Mouse (Mus musculus): ENCODE measurements around the gene Tnpo3.

The Tnpo3 gene

GRCm38 (mm10) chr6:29609111-29610019, at the start of gene Tnpo3:
Gene Tnpo3, minus strand, starts transcription at chr6:29609887.
- DNase-seq = peak; percentile 96 to 97

DNA sequence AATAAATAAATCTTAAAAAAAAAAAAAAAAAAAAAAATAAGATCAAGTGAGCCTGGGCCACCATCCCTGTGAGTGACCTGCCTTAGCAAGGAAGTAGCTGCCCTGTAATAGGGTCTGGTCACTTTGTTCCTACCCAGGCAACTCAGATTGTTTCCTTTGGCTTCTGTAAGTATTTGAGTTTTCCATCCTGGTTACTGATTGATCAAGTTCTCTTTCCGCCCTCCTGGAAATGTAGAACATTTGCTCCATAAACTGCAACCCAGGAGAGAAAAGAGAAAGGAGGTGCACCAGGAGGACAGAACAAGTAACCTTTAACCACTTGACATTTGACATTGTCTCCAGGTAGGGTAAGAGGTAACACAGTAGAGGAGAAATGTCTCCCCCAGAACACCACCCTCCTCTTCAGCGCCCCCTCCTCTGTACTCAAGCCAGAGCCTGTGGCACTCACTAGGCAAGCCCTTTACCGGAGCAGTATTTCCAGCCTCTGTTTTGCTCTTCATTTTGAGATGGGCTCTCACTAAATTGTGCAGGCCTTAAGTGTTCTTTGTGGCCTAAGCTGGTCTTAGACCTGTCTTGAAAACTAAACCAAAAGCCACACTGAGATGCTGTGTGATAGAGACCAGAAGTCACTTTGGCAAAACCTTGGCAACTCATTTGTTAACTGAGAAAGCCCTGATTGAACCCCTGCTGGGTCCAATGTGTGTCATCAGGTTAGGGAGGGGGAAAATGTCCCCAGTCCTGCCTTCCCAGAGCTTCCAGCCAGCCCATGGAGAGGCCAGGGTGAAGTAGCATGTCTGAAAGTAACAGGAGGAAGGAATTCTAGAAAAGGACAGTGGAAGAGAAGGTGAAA, 49.2 kb upstream of the Tnpo3 start:
- no peak for DNase-seq

DNA sequence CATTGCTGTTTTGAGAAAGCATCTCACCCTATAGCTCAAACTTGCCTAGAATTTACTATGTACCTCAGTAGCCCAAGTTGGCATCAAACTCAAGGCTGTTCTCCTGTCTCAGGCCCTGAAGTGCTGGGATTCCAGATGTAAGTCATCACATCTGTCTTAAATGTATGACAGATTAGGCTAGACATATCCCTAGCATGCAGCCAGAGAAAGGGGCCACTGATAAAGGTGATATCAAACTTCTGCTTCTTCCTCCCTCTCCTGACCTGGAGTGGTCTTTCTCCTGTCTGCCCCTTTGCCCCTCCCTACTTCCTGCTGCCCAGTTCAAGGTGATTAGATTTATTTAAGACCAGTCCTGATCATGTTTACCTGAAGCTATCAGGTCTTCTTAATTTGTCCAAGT, 43.6 kb upstream of the Tnpo3 start:
- no peak for DNase-seq

DNA sequence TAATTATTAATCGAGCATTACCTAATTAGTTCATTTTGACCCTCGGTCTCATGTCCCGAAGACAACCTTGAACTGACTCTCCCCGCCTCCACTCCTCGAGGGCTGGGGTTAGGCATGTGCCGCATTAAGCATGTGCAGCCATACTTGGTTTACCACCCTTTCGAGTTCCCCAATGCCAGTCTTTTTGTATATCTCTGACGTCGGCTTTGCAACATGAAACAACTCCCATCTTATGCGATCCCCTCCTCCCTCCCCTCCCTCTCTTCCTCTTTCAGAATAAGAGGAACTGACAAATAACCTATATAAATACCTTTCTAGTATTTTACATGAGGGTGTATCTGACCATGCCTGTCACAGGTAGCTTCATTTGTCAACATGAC, 40.5 kb upstream of the Tnpo3 start:
- peak; percentile 32 to 37 for DNase-seq

DNA sequence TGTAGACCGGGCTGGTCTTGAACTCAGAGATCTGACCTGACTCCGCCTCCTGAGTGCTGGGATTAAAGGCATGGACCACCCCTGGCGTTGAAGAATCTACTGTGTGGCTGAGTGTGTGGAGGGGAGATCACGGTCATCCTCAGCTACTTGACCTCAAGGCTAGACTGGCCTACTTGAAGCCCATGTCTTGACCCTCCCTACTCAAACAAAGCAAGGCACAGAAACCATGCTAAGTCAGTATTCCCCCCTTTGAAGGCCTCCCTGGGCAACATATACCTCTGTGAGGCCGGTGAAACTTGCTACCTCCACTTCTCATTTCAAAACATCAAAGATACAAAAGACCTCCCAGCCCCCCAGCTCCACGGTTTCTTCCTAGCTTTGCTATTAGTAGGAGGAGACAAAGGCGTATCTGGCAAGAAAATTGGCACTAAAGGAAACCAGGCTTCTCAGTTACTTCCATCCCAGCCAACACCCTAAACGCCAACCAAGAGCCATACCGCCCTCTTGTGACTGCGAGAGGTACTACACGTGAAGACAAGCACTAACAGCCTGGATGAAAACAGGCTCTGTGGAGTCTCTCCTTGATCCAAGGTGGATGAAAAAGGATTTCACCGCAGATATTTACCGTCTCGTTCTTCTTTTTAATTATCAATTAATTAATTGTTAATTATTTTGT, 39.9 kb upstream of the Tnpo3 start:
- DNase-seq = peak; percentile 89 to 90

DNA sequence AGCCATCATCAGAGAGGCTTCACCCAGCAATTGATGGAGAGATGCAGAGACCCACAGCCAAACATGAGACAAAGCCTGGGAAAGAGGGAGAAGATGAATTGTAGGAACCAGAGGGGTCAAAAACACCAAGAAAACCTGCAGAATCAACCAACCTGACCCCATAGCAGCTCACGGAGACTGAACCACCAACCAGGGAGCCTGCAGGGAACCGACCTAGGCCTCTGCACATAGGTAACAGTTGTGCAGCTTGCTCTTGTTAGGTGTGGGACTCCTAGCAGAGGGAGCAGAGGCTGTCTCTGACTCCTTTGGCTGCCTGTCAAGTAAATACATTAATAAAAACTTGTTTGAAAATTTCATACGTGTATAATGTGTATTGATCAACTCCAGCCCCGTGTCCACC, 32.1 kb upstream of the Tnpo3 start:
- no peak for DNase-seq

DNA sequence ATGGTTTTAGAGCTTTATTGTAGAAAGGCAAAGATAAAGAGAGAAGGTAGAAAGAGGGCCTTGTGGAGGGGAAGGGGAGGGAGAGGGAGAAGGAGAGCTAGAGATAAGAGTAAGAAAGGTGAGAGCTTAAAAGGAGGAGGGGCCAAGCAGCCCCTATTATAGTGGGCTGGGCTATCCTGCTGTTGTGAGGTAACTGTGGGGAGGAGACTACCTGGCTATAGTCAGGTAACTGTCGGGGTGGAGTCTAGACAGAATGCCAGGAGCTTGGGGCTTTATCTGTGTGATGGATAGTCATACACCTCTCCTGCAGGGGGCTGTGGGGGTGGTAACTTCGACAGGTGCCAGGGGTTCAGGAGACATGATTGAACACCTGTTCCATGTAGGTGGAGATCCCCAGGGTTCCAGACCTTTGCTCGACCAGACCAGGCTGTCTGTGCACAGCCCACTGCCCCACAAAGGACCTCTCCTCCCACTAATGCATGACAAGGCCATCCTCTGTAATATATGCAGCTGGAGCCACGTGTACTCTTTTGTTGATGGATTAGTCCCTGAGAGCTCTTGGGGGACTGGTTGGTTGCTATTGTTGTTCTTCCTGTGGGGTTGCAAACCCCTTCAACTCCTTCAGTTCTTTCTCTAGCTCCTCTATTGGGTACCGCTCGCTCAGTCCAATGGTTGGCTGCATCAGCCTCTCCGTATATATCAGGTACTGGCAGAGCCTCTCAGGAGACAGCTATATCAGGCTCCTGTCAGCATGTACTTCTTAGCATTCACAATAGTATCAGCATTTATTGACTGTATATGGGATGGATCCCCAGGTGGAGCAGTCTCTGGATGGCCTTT, 30.1 kb upstream of the Tnpo3 start:
- DNase-seq = no peak

GRCm38 (mm10) chr6:29638844-29639460, 29.3 kb upstream of the Tnpo3 start:
- no peak for DNase-seq

DNA sequence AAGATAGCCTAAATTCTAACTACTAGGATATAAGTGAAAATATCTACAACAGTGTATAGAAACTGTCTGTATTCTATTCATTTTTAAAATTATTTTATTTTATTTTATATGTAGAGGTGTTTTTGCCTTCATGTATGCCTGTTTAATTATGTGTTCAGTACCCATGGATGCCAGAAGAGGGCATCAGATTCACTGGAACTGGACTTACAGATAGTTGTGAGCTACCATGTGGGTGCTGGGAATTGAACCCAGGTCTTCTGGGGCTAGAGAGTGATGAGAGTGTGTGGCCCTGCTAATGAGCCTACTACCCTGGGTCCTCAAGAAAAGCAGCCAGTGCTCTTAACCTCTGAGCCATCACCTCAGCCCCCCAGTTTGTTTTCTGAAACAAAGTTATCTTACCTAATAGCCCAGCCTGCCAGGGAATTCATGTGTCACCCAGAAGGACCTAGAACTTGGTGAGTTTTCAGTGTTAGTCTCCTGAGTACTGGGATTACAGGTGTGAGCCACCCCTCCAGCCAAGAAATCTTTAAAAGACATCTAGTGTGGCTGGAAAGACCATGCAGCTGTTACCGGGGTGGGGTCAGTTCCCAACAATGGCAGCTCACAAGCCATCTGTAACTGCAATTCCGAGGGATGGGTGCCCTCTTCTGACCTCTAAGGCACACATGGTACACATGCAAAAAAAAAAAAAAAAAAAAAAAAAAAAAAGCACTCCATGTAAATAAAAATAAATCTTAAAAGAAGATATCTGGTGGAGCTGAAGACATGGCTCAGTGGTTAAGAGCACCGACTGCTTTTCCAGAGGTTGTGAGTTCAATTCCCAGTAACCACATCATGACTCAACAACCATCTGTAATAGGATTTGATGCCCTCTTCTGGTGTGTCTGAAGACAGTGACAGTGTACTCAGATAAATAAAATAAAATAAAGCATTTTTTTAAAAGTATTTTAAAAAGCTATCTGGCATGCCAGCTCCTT, 28.0 kb upstream of the Tnpo3 start:
- DNase-seq = no peak

GRCm38 (mm10) chr6:29636322-29637092, 26.8 kb upstream of the Tnpo3 start:
- DNase-seq = no peak

DNA sequence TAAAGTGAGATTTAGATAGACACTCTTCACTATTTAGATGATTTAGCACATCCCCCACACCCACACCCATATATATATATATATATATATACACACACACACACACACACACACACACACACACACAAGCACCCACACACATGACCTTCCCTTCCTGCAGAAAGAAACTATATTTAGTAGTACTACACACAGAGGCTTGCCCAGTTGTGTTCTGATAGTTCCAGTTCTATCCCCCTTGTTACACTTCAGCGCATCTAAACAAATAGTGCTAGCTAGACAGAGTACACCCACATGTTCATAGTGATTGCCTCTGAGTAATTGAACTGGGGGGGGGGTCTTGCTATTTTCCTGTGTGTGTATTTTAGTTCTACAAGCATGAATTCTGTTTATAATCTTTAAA, 24.9 kb upstream of the Tnpo3 start:
- DNase-seq = no peak

DNA sequence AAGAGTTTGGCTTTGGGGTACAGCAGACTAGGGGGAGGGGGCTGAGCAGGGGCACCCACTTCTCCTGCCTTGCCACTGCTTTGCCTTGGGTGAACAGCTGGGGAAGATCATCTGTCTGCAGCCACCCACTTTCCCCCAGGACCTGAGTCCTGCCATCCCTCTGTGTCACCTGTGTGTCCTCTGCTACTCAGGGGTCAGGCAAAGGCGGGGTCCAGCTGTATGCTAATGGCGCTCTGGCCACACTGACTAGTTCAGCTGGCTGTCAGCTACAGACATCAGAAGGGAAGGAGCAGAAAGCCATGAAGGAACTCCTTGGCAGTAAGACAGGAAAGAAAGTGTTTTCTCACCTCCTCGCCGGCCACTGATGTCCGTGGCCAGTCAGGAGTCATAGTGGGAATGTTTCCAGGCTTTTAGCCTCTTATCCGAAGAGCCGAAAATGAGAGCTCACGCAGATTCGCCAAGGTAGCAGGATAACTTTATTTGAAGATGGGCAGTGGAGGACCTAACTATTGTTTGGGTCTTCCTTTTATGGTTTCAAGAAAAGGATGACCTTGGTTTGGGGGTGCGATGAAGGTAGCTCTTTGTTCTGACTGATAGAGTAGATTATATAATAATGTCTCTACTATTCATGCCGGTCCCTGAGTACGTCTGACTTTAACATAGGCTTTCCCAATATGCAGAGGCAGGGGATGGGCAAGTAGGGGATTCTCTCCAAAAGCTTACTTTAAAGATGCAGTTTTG, 23.0 kb upstream of the Tnpo3 start:
- DNase-seq = no peak

- no peak for DNase-seq
Observed at GRCm38 (mm10) chr6:29631751-29632551, 22.3 kb upstream of the Tnpo3 start.

DNA sequence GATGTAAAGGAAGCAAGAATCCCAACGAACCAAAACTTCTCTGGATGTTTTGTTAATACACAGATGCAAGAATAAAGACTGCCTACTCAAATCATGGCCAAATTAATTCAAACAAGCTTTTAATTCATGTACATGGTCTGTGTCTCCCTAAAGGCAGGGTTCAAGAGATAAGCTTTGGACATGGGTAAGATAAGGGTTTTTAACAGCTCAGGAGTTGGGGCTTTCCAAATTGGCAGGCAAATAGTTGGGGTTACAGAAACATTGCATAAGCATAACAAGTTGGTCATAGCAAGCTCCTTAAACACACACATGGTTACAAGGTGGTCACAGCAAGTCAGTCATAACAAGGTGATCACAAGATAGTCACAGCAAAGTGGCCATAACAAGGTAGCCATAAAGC, 20.5 kb upstream of the Tnpo3 start:
- DNase-seq = no peak

- DNase-seq = no peak
Observed at GRCm38 (mm10) chr6:29627756-29628155, 18.1 kb upstream of the Tnpo3 start.

GRCm38 (mm10) chr6:29623857-29624256, 14.2 kb upstream of the Tnpo3 start:
- no peak for DNase-seq

GRCm38 (mm10) chr6:29622273-29622672, 12.6 kb upstream of the Tnpo3 start:
- DNase-seq = no peak

GRCm38 (mm10) chr6:29620840-29621543, 11.3 kb upstream of the Tnpo3 start:
- no peak for DNase-seq
